ENCODE assay signal across 22 mouse cellular contexts in the genomic region with DNA sequence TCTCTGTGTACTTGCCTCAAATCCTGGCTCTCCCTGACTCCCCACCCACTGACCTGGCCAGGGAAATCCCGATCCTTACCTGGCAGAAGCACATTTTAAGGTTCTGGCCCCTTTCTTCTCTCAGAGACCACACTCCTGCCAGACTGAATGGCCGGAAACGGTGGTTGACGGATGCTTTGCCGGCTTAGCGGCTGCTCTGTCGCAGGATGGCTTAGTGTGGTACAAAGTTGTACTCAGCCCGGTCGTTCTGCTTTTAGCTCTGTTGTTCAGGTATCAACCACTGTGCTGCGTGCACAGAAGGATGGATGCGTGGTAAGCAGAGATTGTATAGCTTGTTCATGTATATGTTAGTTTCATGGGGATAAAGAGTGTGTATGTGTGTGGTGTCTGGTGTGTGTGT. TPM values are rescaled to one million over a fixed set of nuclear protein-coding genes. Genes with fewer than 3 reads are reported as not detected.
A peak's percentile ranks its signal among the peaks of the same experiment; 100 is the strongest.
DNase-seq lines count a peak whose midpoint lies in the region; ATAC-seq and TF ChIP-seq lines count a peak whose summit lies in the region.
"Had no signal": no experiment of that assay in that cellular context is flagged by ENCODE, and none has a peak within 500 bp of the region (broad histone marks: within the 10 kb centered on the region; RNA-seq: fewer than 3 reads in every experiment).

No protein-coding gene starts in this region.

- H3K4me1 ChIP-seq in forebrain, embryonic 11.5 days (replicated peaks; ENCODE audit: control insufficient read depth, insufficient read depth, low read length): no peaks in the 10 kb centered on the region
- peaks cover 3% of the 10 kb centered on the region for H3K4me1 ChIP-seq in forebrain, embryonic 16.5 days (replicated peaks; ENCODE audit: control insufficient read depth, insufficient read depth, low read length)
- H3K4me1 ChIP-seq in thymus, adult 2 months (replicated peaks; ENCODE audit: control insufficient read depth, insufficient read depth, low read length): peaks cover 3% of the 10 kb centered on the region
- H3K4me1 ChIP-seq in liver, embryonic 12.5 days: peaks cover 17% of the 10 kb centered on the region

- H3K27me3 ChIP-seq in forebrain, embryonic 11.5 days (ENCODE audit: control insufficient read depth, insufficient read depth, low read length): no peaks in the 10 kb centered on the region
- no peaks in the 10 kb centered on the region for H3K27me3 ChIP-seq in forebrain, embryonic 16.5 days (replicated peaks; ENCODE audit: control insufficient read depth, insufficient read depth, low read length)
- no peaks in the 10 kb centered on the region for H3K27me3 ChIP-seq in thymus, adult 2 months (ENCODE audit: control insufficient read depth, insufficient read depth, low read length)
- H3K27me3 ChIP-seq in liver, embryonic 12.5 days (replicated peaks): no peaks in the 10 kb centered on the region
- H3K27me3 ChIP-seq: embryonic facial prominence, embryonic 12.5 days; forebrain, embryonic 12.5 days; hindbrain, embryonic 12.5 days had no signal

- no peak overlapping the region for H3K27ac ChIP-seq in forebrain, embryonic 11.5 days (ENCODE audit: low read depth, low read length)
- no peak overlapping the region for H3K27ac ChIP-seq in forebrain, embryonic 16.5 days (ENCODE audit: low read length)
- peak overlapping the region; percentile 23; the same call in 1 of the 2 replicates for H3K27ac ChIP-seq in thymus, adult 2 months (ENCODE audit: control insufficient read depth, insufficient read depth, low read length)
- no peak overlapping the region for H3K27ac ChIP-seq in liver, embryonic 12.5 days
- H3K27ac ChIP-seq: embryonic facial prominence, embryonic 12.5 days had no signal

- H3K9ac ChIP-seq in forebrain, embryonic 11.5 days (ENCODE audit: low read length): no peak overlapping the region
- no peak overlapping the region for H3K9ac ChIP-seq in forebrain, embryonic 16.5 days (replicated peaks; ENCODE audit: low read depth, low read length)
- no peak overlapping the region for H3K9ac ChIP-seq in liver, embryonic 12.5 days
- H3K9ac ChIP-seq: embryonic facial prominence, embryonic 12.5 days; forebrain, embryonic 12.5 days; forebrain, postnatal 0 days; hindbrain, embryonic 12.5 days had no signal

- 90% methylated on average over 11 of the region's 11 CpGs for WGBS in forebrain, embryonic 11.5 days
- 77% methylated on average over 11 of the region's 11 CpGs for WGBS in forebrain, embryonic 16.5 days
- 77% methylated on average over 11 of the region's 11 CpGs for WGBS in thymus, adult 2 months
- 76% methylated on average over 11 of the region's 11 CpGs for WGBS in liver, embryonic 12.5 days (ENCODE audit: insufficient replicate concordance)

- no peak overlapping the region for H3K4me2 ChIP-seq in forebrain, embryonic 11.5 days (ENCODE audit: low read depth, low read length, severe bottlenecking)
- H3K4me2 ChIP-seq in forebrain, embryonic 16.5 days (ENCODE audit: low read length): no peak overlapping the region
- no peak overlapping the region for H3K4me2 ChIP-seq in liver, embryonic 12.5 days
- H3K4me2 ChIP-seq: embryonic facial prominence, embryonic 12.5 days; forebrain, embryonic 12.5 days; hindbrain, embryonic 12.5 days had no signal

- no peaks in the 10 kb centered on the region for H3K36me3 ChIP-seq in forebrain, embryonic 11.5 days (ENCODE audit: control insufficient read depth, insufficient read depth, low read length)
- H3K36me3 ChIP-seq in forebrain, embryonic 16.5 days (ENCODE audit: control insufficient read depth, insufficient read depth): no peaks in the 10 kb centered on the region
- H3K36me3 ChIP-seq in thymus, adult 2 months (ENCODE audit: control insufficient read depth, insufficient read depth, low read length): no peaks in the 10 kb centered on the region
- peaks cover 28% of the 10 kb centered on the region for H3K36me3 ChIP-seq in liver, embryonic 12.5 days
- H3K36me3 ChIP-seq: forebrain, embryonic 12.5 days; hindbrain, embryonic 12.5 days had no signal

- peak; percentile 28 for DNase-seq in forebrain, embryonic 11.5 days (ENCODE audit: low spot score)
- no peak for DNase-seq in thymus, adult 2 months
- no peak for DNase-seq in thymus, postnatal 4 days
- DNase-seq in T-cell, adult 2 months (ENCODE audit: low spot score): peak; percentile 37
- peak; percentile 65 for DNase-seq in naive thymus-derived CD4-positive, alpha-beta T cell, adult 2 months (ENCODE audit: low read depth)
- no peak for DNase-seq in right cerebral cortex, postnatal 36 days (ENCODE audit: low spot score in 2 of 2)
- DNase-seq: adrenal gland, postnatal 14 days; B cell, adult 2 months; cerebellum, adult 11-12 months; cerebellum, adult 9-10 months; cerebellum, postnatal 25 days; forebrain, postnatal 0 days; gastrocnemius, postnatal 14 days; heart, postnatal 10 days; heart, postnatal 4 days had no signal

- no peak for TF ChIP-seq POLR2A in thymus, adult 2 months (IDR thresholded peaks at IDR 0.05; ENCODE audit: control insufficient read depth, extremely low read depth, insufficient read depth, low read length, poor library complexity)

- H3K9me3 ChIP-seq in forebrain, embryonic 11.5 days (ENCODE audit: control insufficient read depth, low read length): no peaks in the 10 kb centered on the region
- no peaks in the 10 kb centered on the region for H3K9me3 ChIP-seq in forebrain, embryonic 16.5 days (ENCODE audit: control insufficient read depth, low read length)
- no peaks in the 10 kb centered on the region for H3K9me3 ChIP-seq in liver, embryonic 12.5 days (replicated peaks)
- H3K9me3 ChIP-seq: embryonic facial prominence, embryonic 12.5 days; forebrain, embryonic 12.5 days; G1E; hindbrain, embryonic 12.5 days had no signal

- TF ChIP-seq CTCF in thymus, adult 2 months (IDR thresholded peaks at IDR 0.05; ENCODE audit: borderline replicate concordance, control insufficient read depth, extremely low read depth, insufficient read depth, low read length, poor library complexity): no peak

- no peak for ATAC-seq in forebrain, embryonic 11.5 days (replicated peaks; ENCODE audit: low FRiP score)
- no peak for ATAC-seq in forebrain, embryonic 16.5 days
- ATAC-seq in liver, embryonic 12.5 days: no peak
- ATAC-seq: forebrain, postnatal 0 days; hindbrain, embryonic 16.5 days had no signal

- no peak overlapping the region for H3K4me3 ChIP-seq in forebrain, embryonic 11.5 days (ENCODE audit: low read depth, low read length)
- no peak overlapping the region for H3K4me3 ChIP-seq in forebrain, embryonic 16.5 days (replicated peaks; ENCODE audit: low read length)
- H3K4me3 ChIP-seq in thymus, adult 2 months (ENCODE audit: control insufficient read depth, insufficient read depth, low read length): no peak overlapping the region
- H3K4me3 ChIP-seq in liver, embryonic 12.5 days: no peak overlapping the region
- H3K4me3 ChIP-seq: embryonic facial prominence, embryonic 12.5 days; forebrain, embryonic 12.5 days; hindbrain, embryonic 12.5 days had no signal

RNA-seq across cellular contexts. Expression of gene Trub1, which starts 25.3 kb away (rescaled TPM):
- 16.3 and 22.1 TPM in 2 replicates for polyA plus RNA-seq in forebrain, embryonic 11.5 days (2014; fragmentation: Nextera tagmentation; extraction: Ambion mirVana)
- 17.3 and 18.5 TPM in 2 replicates for polyA plus RNA-seq in forebrain, embryonic 16.5 days (2015; fragmentation: Nextera tagmentation; extraction: Ambion mirVana)
- 7.7 and 8.1 TPM in 2 replicates for polyA plus RNA-seq in thymus, adult 2 months (2012; rRNA removed)
- 14.6 and 17.3 TPM in 2 replicates for polyA plus RNA-seq in liver, embryonic 12.5 days (2016; fragmentation: Nextera tagmentation; extraction: Ambion mirVana)

Comparison
In these comparisons a context has a peak if more than half of its experiments do, and no peak if none do; other contexts are left out.
1. DNase-seq: peak in forebrain, embryonic 11.5 days (single experiment), T-cell, adult 2 months (single experiment) and naive thymus-derived CD4-positive, alpha-beta T cell, adult 2 months (single experiment); none in thymus, adult 2 months (single experiment), thymus, postnatal 4 days (single experiment) and right cerebral cortex, postnatal 36 days (0 of 2).